Mouse (Mus musculus) B cell, adult 2 months (primary cell): ENCODE data around the gene Aoc3.
"Not testable (repeated sequence)": the region's sequence is repeated elsewhere in the genome, so short reads cannot be mapped to it uniquely, and the experiment has no call there.

Source experiments
- DNase-seq, 2 experiments: peaks; one replicate each; pipeline ENCODE4 v3.0.0; 2022

The Aoc3 gene

DNA sequence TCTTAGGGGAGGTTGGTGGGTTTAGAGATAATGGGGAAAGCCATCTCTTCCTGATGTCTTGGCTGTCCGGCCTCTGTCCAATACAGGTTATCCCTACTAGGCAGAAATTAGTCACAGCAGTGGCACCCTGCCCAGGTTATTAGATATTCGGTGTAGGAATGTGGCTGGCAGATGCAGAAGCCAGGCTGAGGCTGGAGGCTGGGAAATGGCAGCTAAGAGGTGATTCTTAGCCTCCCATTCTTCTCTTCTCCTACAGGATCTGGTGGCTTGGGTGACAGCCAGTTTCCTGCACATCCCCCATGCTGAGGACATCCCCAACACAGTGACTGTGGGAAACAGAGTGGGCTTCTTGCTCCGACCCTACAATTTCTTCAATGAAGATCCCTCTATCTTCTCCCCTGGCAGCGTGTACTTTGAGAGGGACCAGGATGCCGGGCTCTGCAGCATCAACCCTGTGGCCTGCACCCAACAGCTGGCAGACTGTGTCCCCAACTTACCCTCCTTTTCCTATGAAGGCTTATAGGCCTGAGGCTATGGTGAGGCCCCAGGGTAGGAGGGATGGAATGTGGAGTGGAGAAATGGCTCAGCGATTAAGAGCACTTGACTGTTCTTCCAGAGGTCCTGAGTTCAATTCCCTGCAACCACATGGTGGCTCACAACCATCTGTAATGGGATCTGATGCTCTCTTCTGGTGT is 1.3 kb upstream of the Aoc3 start:
- no peak for DNase-seq

DNA sequence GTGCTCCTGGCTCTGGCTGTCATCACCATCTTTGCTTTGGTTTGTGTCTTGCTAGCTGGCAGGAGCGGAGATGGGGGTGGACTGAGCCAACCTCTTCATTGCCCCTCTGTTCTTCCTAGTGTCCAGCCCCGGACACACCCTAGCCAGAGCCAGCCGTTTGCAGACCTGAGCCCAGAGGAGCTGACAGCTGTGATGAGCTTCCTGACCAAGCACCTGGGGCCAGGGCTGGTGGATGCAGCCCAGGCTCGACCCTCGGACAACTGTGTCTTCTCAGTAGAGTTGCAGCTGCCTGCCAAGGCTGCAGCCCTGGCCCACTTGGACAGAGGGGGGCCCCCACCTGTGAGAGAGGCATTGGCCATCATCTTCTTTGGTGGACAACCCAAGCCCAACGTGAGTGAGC is 556 bp downstream of the Aoc3 start:
- DNase-seq = not testable (repeated sequence)

DNA sequence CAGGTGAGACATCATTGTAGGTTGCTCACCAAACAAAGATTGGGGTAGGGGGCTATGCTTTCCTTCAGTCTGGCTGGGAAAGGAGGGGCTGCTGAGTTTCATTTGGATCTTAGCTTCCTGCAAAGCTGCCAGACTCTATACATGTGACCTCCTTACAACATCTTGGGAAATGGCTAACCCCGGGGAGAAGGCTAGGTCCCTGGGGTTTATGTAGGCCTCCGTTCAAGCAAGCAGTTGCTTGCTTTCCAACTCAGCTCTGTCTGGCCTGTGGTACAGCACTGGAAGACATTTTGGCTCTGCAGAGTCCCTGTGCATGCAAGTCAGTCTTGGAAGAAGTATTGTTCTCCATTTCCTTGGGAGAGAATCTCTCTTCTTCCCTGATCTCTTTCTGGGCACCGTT is 2.1 kb downstream of the Aoc3 start:
- no peak for DNase-seq

DNA sequence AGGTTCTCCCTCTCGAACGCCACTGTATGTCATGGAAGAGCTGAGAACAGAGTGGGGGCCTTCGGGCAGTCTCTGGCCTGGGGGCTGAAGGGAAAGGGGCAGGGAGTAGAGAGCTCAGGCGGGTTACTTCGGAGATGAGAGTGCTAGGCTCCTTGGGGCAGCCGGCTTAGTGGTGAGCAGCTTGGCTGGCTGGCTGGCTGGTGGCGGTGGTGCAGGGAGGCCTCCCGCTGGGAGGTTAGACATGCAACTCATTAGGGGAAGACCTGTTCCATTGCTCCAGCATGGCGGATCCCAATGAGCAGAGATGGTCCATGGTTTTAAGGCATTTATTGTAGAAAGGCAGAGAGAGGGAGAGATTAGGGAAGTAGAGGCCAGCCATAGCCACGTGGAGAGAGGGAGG is 3.6 kb downstream of the Aoc3 start:
- no peak for DNase-seq

DNA sequence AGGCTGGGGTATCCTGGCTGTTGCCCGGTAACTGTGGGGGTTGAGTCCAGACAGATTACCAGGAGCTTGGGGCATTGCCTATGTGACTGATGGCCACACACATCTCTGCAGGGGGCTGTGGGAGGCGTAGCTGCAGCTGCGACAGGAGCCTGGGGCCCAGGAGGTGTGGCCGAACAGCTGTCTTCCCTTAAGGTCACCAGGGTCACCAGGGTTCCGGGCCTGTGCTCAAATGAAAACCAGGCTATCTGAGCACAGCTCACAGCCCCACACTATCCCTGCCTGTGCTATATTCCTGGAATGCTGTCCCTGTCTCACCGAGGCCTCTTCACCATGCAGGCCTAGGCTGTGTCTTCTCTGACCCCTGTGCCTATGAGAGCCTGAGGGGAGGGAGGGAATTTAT is 4.1 kb downstream of the Aoc3 start:
- DNase-seq = no peak

DNA sequence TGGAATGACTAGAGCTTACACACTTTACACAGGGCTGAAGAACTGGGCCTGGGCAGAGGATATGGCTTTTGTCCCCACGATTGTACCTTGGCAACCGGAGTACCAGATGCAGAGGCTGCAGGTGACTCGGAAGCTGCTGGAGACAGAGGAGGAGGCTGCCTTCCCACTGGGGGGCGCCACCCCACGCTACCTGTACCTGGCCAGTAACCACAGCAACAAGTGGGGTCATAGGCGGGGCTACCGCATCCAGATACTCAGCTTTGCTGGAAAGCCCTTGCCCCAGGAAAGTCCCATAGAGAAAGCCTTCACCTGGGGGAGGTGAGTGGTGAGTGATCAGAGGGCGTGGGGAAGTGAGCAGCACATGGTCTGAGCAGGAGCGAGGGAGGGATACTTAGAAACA is 5.3 kb downstream of the Aoc3 start:
- peak in 1 of 2 experiments; percentile 17 for DNase-seq

DNA sequence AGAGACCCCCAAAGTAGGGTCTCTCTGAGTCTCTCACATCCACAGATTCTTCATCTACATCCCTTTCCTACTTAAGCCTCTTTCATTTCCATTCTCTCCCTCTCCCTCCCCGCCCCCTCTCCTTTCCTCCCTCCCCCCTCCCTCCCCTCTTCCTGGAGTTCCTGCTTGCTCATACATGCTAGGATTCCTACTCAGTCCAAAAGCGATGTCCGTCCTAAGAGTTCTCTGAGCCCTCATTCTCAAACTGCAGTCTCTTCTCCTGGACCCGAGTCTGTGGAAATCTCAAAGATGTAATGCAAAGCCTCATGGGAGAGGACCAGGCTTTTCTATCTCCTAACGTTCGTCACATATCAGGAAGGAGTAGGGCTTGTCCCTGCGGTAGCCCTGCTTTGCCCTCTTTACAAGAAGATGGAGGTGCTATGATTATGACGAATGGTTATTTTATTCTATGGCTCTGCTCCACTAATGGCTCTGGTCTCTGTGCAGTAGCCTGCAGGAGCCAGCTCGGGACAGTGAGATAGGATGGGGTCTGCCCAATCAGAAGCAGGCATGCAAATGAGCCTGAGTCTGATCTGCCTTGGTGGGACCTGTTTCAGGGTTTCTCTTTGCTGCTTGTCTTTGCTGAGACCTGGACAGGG is 7.8 kb downstream of the Aoc3 start:
- DNase-seq = no peak

DNA sequence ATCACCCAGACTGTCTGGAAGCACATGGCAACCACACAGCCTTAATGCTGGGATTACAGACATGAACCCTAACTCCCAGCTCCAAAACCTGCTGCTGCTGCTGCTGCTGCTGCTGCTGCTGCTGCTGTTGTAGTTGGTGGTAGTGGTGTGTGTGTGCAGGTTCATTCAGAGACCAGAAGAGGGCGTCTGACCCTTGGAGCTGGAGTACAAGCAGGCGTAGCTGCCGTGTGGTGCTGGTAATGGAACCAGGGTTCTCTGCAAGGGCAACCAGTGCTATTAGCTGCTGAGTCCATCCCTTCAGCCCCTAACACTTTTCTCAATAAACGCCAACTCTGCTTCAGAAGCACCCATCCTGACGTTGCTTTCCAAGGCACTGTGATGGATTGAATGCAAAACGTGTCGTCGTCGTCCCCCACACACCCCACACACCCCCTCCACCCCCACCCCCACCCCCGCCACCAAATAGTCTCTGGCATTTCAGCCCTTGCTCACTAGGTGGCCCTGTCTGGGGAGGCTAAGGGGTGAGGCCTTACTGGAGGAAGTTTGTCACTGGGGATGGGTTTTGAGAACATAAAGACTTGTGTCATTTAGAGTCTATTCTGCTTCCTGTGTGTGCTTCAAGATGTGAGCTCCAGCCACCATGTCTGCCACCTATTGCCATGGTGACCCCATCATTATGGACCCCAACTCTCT is 16.8 kb downstream of the Aoc3 start:
- DNase-seq = no peak

DNA sequence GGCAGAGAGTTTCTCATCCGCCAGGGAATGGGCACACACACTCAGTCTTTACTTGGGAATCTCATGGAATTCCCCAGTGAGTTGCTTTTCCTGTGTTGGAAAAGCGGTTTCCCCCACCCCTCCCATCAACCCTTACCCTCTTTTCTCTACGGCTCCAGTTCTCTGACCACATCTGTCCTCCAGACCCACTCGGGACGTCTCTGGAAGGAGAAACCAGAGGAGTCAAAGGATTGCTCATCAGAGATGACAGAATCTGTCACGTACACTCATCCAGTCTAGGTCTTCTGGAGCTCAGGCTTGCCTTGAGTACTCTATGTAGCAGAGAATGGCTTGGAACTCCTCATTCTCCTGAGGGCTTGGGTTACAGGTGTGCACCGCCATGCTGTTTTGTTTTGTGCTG is 18.4 kb downstream of the Aoc3 start:
- no peak for DNase-seq

DNA sequence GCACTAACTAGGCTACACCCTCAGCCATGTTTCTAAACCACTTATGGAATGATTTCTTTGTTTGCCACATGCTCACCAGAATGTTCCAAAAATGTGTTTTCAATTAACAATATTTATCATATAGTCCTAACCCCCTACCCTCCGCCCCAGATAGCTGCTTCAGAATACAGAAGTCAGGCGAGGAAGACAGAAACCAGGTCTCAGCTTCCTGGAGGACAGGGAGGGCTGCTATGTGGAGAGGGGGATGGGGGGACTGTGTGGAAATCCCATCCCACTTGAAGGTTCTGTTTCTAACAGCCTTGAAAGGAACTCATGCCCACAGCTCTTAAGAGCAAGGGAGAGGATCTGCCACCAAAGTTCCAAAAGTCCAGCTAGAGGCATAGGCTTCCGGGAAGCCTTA is 18.8 kb downstream of the Aoc3 start:
- DNase-seq = no peak

DNA sequence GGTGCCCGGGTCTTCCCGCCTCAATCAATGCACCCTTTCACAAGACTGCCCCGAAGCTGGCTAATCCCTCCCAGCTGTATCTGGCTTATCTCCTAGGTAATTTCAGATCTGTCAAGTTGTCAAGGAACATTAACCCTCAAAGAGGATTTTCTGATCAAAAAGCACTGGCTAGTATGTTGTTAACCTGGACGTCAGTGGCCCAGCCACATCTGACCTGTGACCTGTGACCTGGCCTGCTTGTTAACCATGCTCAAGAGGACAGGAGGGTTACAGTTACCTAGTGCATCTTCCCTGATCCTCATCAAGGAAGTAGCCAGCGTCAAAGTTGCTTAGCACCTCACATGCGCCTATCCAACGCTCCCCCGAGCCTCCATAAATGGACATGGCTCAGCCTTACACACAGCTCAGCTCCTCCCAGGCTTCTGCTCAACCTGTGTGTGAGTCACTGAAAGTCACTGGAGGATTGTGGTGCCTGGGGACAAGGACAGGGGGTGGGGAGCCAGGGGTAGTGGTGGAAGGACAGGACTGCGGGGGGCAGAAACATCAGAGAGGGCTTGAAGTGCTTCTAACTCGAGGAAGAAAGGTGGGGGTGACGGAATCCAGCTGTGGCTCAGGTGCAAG is 20.8 kb downstream of the Aoc3 start:
- DNase-seq = no peak

DNA sequence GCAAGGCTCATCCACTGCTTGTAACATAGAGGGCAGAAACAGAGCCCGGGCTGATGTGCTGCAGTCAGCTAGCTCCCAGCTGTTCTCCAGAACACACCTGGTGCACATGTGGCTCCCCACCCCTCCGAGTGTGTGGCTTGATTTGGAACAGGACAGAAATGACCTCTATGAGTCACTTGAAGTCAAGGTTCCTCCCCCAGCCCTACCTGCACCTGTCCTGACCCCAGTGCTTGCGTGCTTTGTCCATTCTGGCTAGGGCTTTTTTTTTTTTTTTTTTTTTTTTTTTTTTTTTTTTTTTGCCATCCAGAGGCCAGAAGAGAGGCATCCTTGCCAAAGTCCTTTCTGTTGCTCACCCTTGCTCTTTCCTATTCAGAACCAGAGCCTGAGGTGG is 21.3 kb downstream of the Aoc3 start:
- no peak for DNase-seq

DNA sequence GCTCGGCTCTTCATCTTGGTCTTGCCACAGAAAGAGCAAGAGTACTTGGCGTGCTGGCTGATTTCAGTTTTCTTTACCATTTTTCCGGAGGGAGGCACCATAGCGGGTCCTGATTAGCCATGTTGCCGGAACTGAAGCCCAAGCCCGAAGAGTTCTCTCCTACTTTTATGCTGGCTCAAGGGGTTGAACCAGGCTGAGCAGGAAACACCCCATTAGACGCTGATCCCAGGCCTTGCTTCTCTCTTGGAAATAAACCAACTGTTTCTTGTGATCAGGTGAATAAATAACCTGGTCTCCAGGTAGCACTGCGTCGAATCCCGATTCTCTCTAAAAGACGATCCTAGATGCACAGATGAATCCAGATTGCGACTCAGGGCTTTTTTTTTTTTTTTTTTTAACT is 23.0 kb downstream of the Aoc3 start:
- no peak for DNase-seq

DNA sequence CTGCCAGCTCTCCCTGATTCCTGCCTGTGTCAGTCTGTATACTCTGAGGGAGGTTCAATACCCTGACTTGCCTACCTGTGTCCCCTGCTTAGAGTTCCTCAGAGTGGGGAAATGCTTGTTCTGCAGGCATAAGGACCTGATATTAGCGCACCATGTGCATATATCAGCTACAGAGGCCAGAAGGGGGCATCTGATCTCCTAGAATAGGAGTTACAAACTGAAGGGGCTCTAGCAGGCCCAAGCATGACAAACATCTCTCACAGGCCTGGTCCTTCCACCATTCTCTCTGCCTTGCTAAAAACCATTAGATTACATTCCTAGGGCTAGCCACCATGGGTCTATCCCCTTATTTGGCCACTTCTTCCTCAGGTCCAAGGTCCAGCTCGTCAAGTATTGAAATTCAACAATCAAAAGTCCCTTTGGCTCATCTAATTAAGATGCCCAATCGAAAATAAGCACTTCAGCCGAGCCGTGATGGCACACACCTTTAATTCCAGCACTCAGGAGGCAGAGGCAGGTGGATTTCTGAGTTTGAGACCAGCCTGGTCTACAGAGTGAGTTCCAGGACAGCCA is 24.1 kb downstream of the Aoc3 start:
- DNase-seq = no peak

DNA sequence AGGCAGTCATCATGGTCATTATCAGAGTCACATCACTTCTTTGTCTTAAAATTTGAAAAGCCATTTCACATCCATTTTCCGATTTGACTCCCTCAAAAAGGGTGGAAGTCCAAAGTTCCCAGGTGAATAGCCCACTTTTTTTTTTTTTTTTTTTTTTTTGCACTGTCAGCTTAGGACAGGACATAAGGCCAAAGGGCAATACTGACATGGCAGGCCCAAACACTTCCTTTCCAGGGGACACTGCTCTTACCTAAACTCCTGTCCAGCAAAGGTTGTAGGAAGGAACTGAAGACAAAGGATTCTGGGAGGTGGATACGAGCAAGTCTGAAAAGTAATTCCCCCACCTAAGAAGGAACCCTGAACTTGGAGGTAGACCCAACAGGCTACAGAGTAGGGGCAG is 25.5 kb downstream of the Aoc3 start:
- no peak for DNase-seq

DNA sequence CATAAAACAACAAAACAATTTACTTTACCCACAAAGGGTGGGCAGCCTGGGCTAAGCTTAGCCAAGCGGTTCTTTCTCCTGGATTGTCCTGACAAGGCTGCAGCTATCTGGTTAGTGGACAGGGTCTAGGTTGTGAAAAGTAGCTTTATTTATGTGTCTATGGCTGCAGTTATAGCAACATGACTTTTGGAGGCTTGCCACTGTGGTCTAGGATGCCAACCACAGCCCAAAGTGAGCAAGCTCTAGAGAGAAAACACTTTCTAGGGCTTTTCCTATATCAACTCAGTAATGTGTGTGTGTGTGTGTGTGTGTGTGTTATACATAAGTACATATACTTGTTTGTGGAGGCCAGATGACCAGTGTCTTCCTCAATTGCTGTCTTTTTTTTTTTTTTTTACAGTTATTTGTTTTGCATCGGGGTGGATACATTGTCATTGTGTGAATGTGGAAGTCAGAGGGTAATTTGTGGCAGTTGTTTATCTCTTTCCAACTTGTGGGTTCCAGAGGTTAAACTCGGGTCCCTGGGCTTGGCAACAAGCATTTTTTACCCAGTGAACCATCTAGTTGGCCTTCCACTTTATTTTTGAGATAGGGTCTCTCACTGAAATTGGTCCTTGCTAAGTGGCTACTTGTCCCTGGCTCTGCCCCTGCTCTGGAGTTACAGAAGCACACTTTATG is 27.2 kb downstream of the Aoc3 start:
- DNase-seq = no peak

DNA sequence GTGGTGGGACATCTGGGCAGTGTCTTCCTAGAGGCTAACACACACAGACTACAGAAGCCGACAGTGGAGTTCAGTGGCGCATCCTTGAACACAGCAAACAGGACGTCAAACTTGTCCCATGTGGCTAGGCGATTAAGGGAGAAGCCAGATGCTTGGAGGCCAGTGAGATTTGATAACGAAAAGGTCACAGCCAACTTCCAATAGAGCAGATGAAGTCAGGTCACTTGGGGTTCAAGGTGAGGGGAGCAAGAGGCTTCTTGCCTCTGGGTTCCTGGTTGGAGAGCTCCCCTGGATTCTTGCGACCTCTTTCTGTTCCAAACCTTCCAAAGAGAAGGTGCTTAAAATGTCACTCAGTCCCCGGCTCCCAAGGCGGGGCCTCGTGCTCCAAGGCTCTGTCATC is 29.4 kb downstream of the Aoc3 start:
- DNase-seq = no peak

DNA sequence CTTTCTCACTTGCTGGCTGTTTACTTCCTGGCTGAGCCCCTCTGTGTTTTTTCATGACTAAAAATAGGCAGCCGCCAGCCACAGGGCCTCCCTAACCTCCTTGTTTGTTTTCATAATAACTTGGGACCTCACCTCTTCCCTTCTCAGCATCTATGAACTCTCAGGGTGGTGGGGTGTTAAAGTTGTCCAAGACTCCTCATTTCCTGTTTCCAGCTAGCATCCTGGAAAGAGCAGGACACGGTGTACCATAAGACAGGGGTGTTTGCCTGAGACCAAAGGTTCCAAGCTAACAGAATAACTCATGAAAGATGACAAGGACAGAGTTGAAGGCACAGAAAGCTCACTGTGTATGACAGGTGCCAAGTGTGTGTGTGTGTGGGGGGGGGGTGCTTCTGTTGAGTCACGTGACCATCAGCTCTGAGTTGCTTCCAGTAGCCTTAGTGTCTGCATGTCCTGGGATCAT is 30.3 kb downstream of the Aoc3 start:
- DNase-seq = no peak

DNA sequence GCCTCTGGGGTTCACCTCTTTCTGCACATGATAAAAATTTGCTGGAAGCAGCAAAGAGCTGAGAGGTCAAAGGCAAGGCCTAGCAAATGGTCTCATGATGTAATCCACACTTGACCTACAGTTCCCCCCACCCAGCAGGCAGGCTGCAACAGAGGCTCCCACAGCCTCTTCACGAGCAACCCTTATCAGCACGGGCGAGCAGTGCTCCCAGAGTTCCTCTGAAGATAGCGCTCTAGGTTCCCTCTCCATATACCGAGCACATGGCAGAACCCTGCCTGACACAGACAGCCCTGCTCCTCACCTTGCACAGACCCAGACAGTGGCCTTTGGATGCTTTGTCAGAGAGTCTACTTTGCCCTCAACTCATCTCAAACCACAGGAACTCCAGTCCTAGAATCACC is 34.1 kb downstream of the Aoc3 start:
- DNase-seq = no peak

DNA sequence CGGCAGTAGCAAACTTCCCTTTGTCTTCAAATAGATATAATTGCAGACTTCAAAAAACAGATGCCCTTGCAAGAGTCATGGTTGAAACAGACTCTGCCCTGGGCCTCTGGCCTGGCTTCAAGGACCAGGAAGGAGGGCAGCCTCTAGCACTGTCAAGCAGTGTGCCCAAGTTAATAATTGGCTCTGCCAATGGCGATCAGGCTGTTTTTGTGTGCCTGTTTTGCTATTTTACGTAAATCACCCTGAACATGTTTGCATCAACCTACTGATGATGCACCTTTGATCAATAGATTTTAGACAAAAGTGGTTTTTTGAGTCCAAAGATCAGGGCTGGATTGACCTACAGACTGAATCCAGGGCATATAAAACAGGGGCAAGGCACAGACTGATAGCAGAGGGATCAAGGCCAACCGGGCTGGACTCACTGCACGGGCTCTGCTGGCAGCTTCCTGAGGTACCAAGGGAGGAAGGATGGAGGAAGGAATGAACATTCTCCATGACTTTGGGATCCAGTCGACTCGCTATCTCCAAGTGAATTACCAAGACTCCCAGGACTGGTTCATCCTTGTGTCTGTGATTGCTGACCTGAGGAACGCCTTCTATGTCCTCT is 37.0 kb downstream of the Aoc3 start, which contains the start of gene G6pc:
TSS of gene G6pc (plus strand) at position 236 of the 610 bp plus-strand sequence.
- DNase-seq = no peak

DNA sequence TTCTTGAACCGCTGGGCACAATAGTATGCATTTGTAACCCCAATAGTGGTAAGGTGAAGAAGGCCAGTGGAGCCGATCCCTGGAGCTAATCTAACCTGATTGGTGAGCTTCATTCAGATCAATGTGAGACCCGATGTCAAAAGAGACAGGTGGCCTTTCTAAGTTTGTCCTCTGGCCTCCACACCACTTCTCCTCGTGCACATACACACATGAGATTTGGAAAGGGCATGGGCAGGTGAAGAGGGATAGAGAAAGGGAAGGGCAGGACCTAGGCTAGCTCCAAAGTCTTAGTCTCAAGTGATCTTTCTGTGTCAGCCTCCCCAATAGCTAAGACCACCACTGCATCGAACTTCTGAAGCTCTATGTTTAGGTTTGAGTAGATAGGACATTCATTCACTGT is 39.7 kb downstream of the Aoc3 start:
- DNase-seq = no peak

DNA sequence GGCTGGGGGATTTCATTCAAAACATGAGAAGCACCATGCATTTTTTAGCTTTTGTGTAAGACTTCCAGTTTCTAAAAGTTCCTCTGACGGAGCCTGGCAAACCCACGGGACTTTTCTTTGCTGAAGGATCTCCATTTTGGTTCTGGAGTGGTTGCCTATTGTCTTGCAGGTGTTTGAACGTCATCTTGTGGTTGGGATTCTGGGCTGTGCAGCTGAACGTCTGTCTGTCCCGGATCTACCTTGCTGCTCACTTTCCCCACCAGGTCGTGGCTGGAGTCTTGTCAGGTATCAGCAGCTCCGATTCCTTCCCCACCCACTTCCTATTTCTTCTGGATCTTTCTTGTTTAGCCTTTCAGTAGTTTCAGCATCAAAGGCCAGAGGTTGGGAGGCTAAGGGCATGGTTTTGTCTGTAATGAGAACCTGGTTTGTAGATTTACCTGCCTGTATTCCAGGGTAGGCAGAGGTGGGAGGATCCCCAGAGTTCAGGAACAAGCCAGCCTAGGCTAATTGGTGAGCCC is 44.1 kb downstream of the Aoc3 start:
- no peak for DNase-seq
